9 mouse cellular contexts compared by ENCODE assay signal in the genomic region with DNA sequence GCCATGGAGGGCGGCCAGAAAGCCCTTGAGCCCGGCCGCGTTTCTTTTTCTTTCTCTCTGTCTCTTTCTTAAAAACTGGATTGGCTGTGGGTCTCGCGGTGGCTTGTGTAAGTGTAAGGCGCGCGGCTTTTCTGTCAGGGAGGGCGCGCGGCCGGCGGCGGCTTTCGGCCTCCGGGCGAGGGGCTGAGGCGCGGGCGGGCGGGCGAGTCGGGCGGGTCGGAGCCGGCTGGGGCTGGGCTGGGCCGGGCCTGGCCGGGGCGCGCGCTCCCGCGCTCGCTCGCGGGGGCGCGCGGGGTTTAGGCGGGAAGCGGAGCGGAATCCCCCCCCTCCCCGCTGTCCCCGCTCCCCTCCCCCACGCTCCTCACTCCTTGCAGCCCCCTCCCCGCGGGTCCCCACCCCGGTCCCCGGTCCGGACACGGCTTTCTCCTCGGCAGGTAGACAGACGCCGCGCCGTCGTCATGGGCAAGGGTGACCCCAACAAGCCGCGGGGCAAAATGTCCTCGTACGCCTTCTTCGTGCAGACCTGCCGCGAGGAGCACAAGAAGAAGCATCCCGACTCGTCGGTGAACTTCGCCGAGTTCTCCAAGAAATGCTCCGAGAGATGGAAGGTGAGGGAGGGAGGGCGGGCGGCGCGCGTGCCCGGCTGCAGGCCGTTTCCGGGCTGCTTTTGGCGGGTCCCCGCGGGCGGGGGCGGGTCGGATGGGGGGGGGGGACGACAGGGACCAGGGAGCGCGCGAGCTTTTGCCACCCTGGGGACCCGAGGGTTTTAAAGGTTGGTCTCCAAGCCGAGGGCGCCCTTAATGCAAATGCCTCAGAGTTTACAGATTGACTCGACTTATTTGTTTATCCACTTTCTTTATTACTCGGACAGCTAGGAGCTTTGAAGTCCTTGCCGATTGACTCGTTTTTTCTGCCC. TPM values are rescaled to one million over a fixed set of nuclear protein-coding genes. Genes with fewer than 3 reads are reported as not detected.
DNase-seq lines count a peak whose midpoint lies in the region; ATAC-seq and TF ChIP-seq lines count a peak whose summit lies in the region.
"Had no signal": no experiment of that assay in that cellular context is flagged by ENCODE, and none has a peak within 500 bp of the region (broad histone marks: within the 10 kb centered on the region; RNA-seq: fewer than 3 reads in every experiment).

No protein-coding gene starts in this region.

- H3K4me3 ChIP-seq in bone marrow, adult 2 months (replicated peaks; ENCODE audit: control insufficient read depth, low read depth, low read length): peak overlapping the region; percentile 77
- H3K4me3 ChIP-seq in forebrain, postnatal 0 days (ENCODE audit: low read depth, low read length): peak overlapping the region; percentile 92
- peak overlapping the region; percentile 97 for H3K4me3 ChIP-seq in megakaryocyte, embryonic 14.5 days (replicated peaks)

- no peaks in the 10 kb centered on the region for H3K36me3 ChIP-seq in forebrain, postnatal 0 days (ENCODE audit: insufficient read depth)
- peaks cover 42% of the 10 kb centered on the region for H3K36me3 ChIP-seq in megakaryocyte, embryonic 14.5 days (replicated peaks; ENCODE audit: low read length)

- TF ChIP-seq POLR2A in bone marrow, adult 2 months (IDR thresholded peaks at IDR 0.05; ENCODE audit: borderline replicate concordance, control insufficient read depth, low read depth, low read length): peak; percentile 23; the same call in 1 of the 2 replicates

- no peak for TF ChIP-seq CTCF in bone marrow, adult 2 months (IDR thresholded peaks at IDR 0.05; ENCODE audit: control insufficient read depth, insufficient read depth, low read length)
- no peak for TF ChIP-seq CTCF in forebrain, postnatal 0 days (IDR thresholded peaks at IDR 0.05; ENCODE audit: low read depth)

- peaks cover 3% of the 10 kb centered on the region; the same call in 1 of the 2 replicates for H3K4me1 ChIP-seq in bone marrow, adult 2 months (ENCODE audit: control insufficient read depth, insufficient read depth, low read length)
- H3K4me1 ChIP-seq in forebrain, postnatal 0 days (ENCODE audit: insufficient read depth): no peaks in the 10 kb centered on the region
- H3K4me1 ChIP-seq in megakaryocyte, embryonic 14.5 days: peaks cover 36% of the 10 kb centered on the region

- peak; percentile 55 for ATAC-seq in forebrain, postnatal 0 days

- H3K9ac ChIP-seq in forebrain, postnatal 0 days: peak overlapping the region; percentile 100

- H3K9me3 ChIP-seq in forebrain, postnatal 0 days (ENCODE audit: low read length): no peaks in the 10 kb centered on the region
- H3K9me3 ChIP-seq in megakaryocyte, embryonic 14.5 days: no peaks in the 10 kb centered on the region

- no peaks in the 10 kb centered on the region for H3K27me3 ChIP-seq in forebrain, postnatal 0 days (ENCODE audit: insufficient read depth, low read length)
- no peaks in the 10 kb centered on the region for H3K27me3 ChIP-seq in megakaryocyte, embryonic 14.5 days (replicated peaks)

- peak overlapping the region; percentile 89 for H3K4me2 ChIP-seq in forebrain, postnatal 0 days (ENCODE audit: low read depth)

- WGBS in bone marrow, adult 2 months: under 1% methylated on average over 91 of the region's 96 CpGs
- WGBS in forebrain, postnatal 0 days: 2% methylated on average over 71 of the region's 96 CpGs

- H3K27ac ChIP-seq in bone marrow, adult 2 months (ENCODE audit: control insufficient read depth, insufficient read depth, low read depth, low read length, poor library complexity): peak overlapping the region; percentile 100
- H3K27ac ChIP-seq in forebrain, postnatal 0 days (ENCODE audit: low read depth, low read length): peak overlapping the region; percentile 99

- DNase-seq in retina, embryonic 14.5 days (ENCODE audit: low spot score): peak; percentile 69
- no peak for DNase-seq in retina, postnatal 1 day
- no peak for DNase-seq in forebrain, postnatal 0 days
- DNase-seq in kidney, adult 9 months: peak; percentile 22
- peak; percentile 55 for DNase-seq in thymus, postnatal 0 days (ENCODE audit: low spot score)
- no peak for DNase-seq in frontal cortex, postnatal 10 days (ENCODE audit: low spot score in 2 of 2)

RNA-seq across cellular contexts. Expression of gene Hmgb2, which starts 0.7 kb away (rescaled TPM):
- polyA plus RNA-seq in bone marrow, adult 2 months (2011; ENCODE audit: insufficient read depth, insufficient read length, low replicate concordance, missing spikeins): 328 and 348 TPM in 2 replicates
- total RNA-seq in forebrain, postnatal 0 days (2014; rRNA removed): 17.2 and 27.8 TPM in 2 replicates
- polyA plus RNA-seq in forebrain, postnatal 0 days (2015; fragmentation: Nextera tagmentation; extraction: Ambion mirVana): 61.1 and 74.8 TPM in 2 replicates
- 9.4 and 95.5 TPM in 2 replicates for polyA plus RNA-seq in megakaryocyte, embryonic 14.5 days (2012; ENCODE audit: insufficient read depth, low replicate concordance)
- polyA plus RNA-seq in thymus, postnatal 0 days (2015; fragmentation: Nextera tagmentation; extraction: Ambion mirVana): 841 and 1,050 TPM in 2 replicates

RNA-seq across cellular contexts. Expression of gene Sap30, which starts 24.7 kb away (rescaled TPM):
- polyA plus RNA-seq in bone marrow, adult 2 months (2011; ENCODE audit: insufficient read depth, insufficient read length, low replicate concordance, missing spikeins): 11.7 and 26.8 TPM in 2 replicates
- 28.4 and 42.0 TPM in 2 replicates for total RNA-seq in forebrain, postnatal 0 days (2014; rRNA removed)
- 29.0 and 41.5 TPM in 2 replicates for polyA plus RNA-seq in forebrain, postnatal 0 days (2015; fragmentation: Nextera tagmentation; extraction: Ambion mirVana)
- polyA plus RNA-seq in megakaryocyte, embryonic 14.5 days (2012; ENCODE audit: insufficient read depth, low replicate concordance): 20.8 and 44.3 TPM in 2 replicates
- 32.2 and 38.0 TPM in 2 replicates for polyA plus RNA-seq in thymus, postnatal 0 days (2015; fragmentation: Nextera tagmentation; extraction: Ambion mirVana)

RNA-seq across cellular contexts. Expression of gene Scrg1, which starts 56.7 kb away (rescaled TPM):
- polyA plus RNA-seq in bone marrow, adult 2 months (2011; ENCODE audit: insufficient read depth, insufficient read length, low replicate concordance, missing spikeins): 18.1 and 51.0 TPM in 2 replicates
- 15.4 and 20.4 TPM in 2 replicates for total RNA-seq in forebrain, postnatal 0 days (2014; rRNA removed)
- 39.8 and 44.4 TPM in 2 replicates for polyA plus RNA-seq in forebrain, postnatal 0 days (2015; fragmentation: Nextera tagmentation; extraction: Ambion mirVana)
- polyA plus RNA-seq in megakaryocyte, embryonic 14.5 days (2012; ENCODE audit: insufficient read depth, low replicate concordance): not detected in 2 replicates
- polyA plus RNA-seq in thymus, postnatal 0 days (2015; fragmentation: Nextera tagmentation; extraction: Ambion mirVana): 0.19 TPM in 1 of 2 replicates, not detected in the other
- polyA plus RNA-seq: gonadal fat pad, adult 2 months had no signal

Comparison
In these comparisons a context has a peak if more than half of its experiments do, and no peak if none do; other contexts are left out.
1. DNase-seq: peak in retina, embryonic 14.5 days (single experiment), kidney, adult 9 months (single experiment) and thymus, postnatal 0 days (single experiment); none in retina, postnatal 1 day (single experiment), forebrain, postnatal 0 days (single experiment) and frontal cortex, postnatal 10 days (0 of 2).
2. RNA of gene Scrg1, which starts 56.7 kb away (polyA plus RNA-seq): 18.1 to 51.0 TPM in bone marrow, adult 2 months and 39.8 to 44.4 TPM in forebrain, postnatal 0 days; 0.19 TPM in thymus, postnatal 0 days and not detected in megakaryocyte, embryonic 14.5 days; every median in the first group is over 10 times any median in the second.
3. Peak in every context shown above with its lines, with median percentiles within 50 percentile points of each other: H3K4me3 ChIP-seq.